Mouse (Mus musculus) stomach, embryonic 15.5 days (tissue): ENCODE measurements around the gene Ranbp10. TPM values are rescaled to one million over a fixed set of nuclear protein-coding genes. Genes with fewer than 3 reads are reported as not detected.

ENCODE experiments used
- ATAC-seq: fragments of 200-750 bp; cut with Nextera tagmentation; 2 replicates; pipeline ENCODE4 v1.8.0; 2017; ENCODE audit warnings: low read depth, moderate number of reproducible peaks, moderate TSS enrichment; ENCODE audit not compliant: insufficient read depth, low FRiP score
- H3K27ac ChIP-seq: fragments of 300-500 bp; sonication (generic); 2 replicates; pipeline ENCODE4 v1.5.1; 2015; ENCODE audit warnings: mild to moderate bottlenecking, inconsistent platforms
- H3K27me3 ChIP-seq: fragments of 300-500 bp; sonication (generic); replicated peaks from 2 replicates; pipeline ENCODE4 v1.6.1; 2015; ENCODE audit warnings: inconsistent platforms
- H3K36me3 ChIP-seq: fragments of 300-500 bp; sonication (generic); 2 replicates; pipeline ENCODE4 v1.6.1; 2015; ENCODE audit warnings: inconsistent platforms
- H3K4me1 ChIP-seq: fragments of 300-500 bp; sonication (generic); 2 replicates; pipeline ENCODE4 v1.6.1; 2015; ENCODE audit warnings: inconsistent platforms
- H3K4me2 ChIP-seq: fragments of 300-500 bp; sonication (generic); 2 replicates; pipeline ENCODE4 v1.6.1; 2015; ENCODE audit warnings: mild to moderate bottlenecking, inconsistent platforms
- H3K4me3 ChIP-seq: fragments of 300-500 bp; sonication (generic); replicated peaks from 2 replicates; pipeline ENCODE4 v1.5.1; 2015; ENCODE audit warnings: inconsistent platforms
- H3K9ac ChIP-seq: fragments of 300-500 bp; sonication (generic); 2 replicates; pipeline ENCODE4 v1.6.1; 2015; ENCODE audit warnings: inconsistent platforms
- H3K9me3 ChIP-seq: fragments of 300-500 bp; sonication (generic); 2 replicates; pipeline ENCODE4 v1.6.1; 2016; ENCODE audit warnings: inconsistent platforms
- WGBS: fragments of 180-500 bp; shearing (Covaris S2); methylation state at CpG from one replicate; pipeline ENCODE4 v1.1.7; 2015; 5-methylcytosine and 5-hydroxymethylcytosine counted together
- polyA plus RNA-seq: library from polyadenylated mRNA; unstranded; fragments of >200 nt; fragmentation: Nextera tagmentation; extraction: Ambion mirVana; gene quantifications from 2 replicates; pipeline ENCODE4 v1.2.1, GENCODE M21; 2015

Gene Ranbp10
- polyA plus RNA-seq, 1 experiment from 2014 or later, result 13.4 TPM

- no peak overlapping the region for H3K9ac ChIP-seq
- no peaks in the 10 kb centered on the region for H3K27me3 ChIP-seq
- no peak overlapping the region for H3K4me3 ChIP-seq
- 83% methylated on average over 2 of the region's 2 CpGs for WGBS
- no peak overlapping the region for H3K4me2 ChIP-seq
- no peaks in the 10 kb centered on the region for H3K4me1 ChIP-seq
- peaks cover 28% of the 10 kb centered on the region for H3K36me3 ChIP-seq
- H3K27ac ChIP-seq, result no peak overlapping the region
- ATAC-seq, result no peak
- no peaks in the 10 kb centered on the region for H3K9me3 ChIP-seq
Observed at GRCm38 (mm10) chr8:105777833-105778232, 49.3 kb downstream of the Ranbp10 start.

- Histone ChIP-seq H3K27me3 (no peaks in the 10 kb centered on the region), H3K4me3 (no peak overlapping the region), H3K27ac (no peak overlapping the region), H3K9ac (no peak overlapping the region), H3K36me3 (peaks cover 55% of the 10 kb centered on the region), H3K9me3 (no peaks in the 10 kb centered on the region), H3K4me2 (no peak overlapping the region), H3K4me1 (no peaks in the 10 kb centered on the region)
- ATAC-seq, result no peak
- 98% methylated on average over 5 of the region's 5 CpGs for WGBS
Observed at GRCm38 (mm10) chr8:105774498-105774897, 52.7 kb downstream of the Ranbp10 start.

GRCm38 (mm10) chr8:105773441-105773861, 53.7 kb downstream of the Ranbp10 start:
- WGBS, result 88% methylated on average over 1 of the region's 1 CpGs
- peaks cover 55% of the 10 kb centered on the region for H3K36me3 ChIP-seq

GRCm38 (mm10) chr8:105771398-105772175, 55.6 kb downstream of the Ranbp10 start:
- H3K27me3 ChIP-seq, result no peaks in the 10 kb centered on the region
- H3K9me3 ChIP-seq, result no peaks in the 10 kb centered on the region
- no peak overlapping the region for H3K27ac ChIP-seq
- H3K36me3 ChIP-seq, result peaks cover 55% of the 10 kb centered on the region
- no peaks in the 10 kb centered on the region for H3K4me1 ChIP-seq
- ATAC-seq, result no peak
- WGBS, result 95% methylated on average over 12 of the region's 12 CpGs
- H3K4me2 ChIP-seq, result no peak overlapping the region
- no peak overlapping the region for H3K4me3 ChIP-seq
- no peak overlapping the region for H3K9ac ChIP-seq

More at GRCm38 (mm10) chr8:105773441-105773861, 53.7 kb downstream of the Ranbp10 start:
- H3K27ac ChIP-seq, result no peak overlapping the region
- no peaks in the 10 kb centered on the region for H3K4me1 ChIP-seq
- no peaks in the 10 kb centered on the region for H3K27me3 ChIP-seq
- no peaks in the 10 kb centered on the region for H3K9me3 ChIP-seq
- no peak overlapping the region for H3K4me2 ChIP-seq
- no peak for ATAC-seq
- H3K4me3 ChIP-seq, result no peak overlapping the region
- no peak overlapping the region for H3K9ac ChIP-seq

GRCm38 (mm10) chr8:105770609-105771008, 56.5 kb downstream of the Ranbp10 start:
- Histone ChIP-seq H3K9me3 (no peaks in the 10 kb centered on the region), H3K27me3 (no peaks in the 10 kb centered on the region), H3K4me3 (no peak overlapping the region), H3K9ac (no peak overlapping the region), H3K36me3 (peaks cover 51% of the 10 kb centered on the region), H3K4me2 (no peak overlapping the region), H3K27ac (no peak overlapping the region), H3K4me1 (no peaks in the 10 kb centered on the region)
- 75% methylated on average over 1 of the region's 1 CpGs for WGBS
- ATAC-seq, result no peak

- Histone ChIP-seq H3K9me3 (no peaks in the 10 kb centered on the region), H3K27me3 (no peaks in the 10 kb centered on the region), H3K27ac (no peak overlapping the region), H3K4me2 (no peak overlapping the region), H3K36me3 (peaks cover 39% of the 10 kb centered on the region), H3K4me1 (no peaks in the 10 kb centered on the region), H3K9ac (no peak overlapping the region), H3K4me3 (no peak overlapping the region)
- WGBS, result 91% methylated on average over 5 of the region's 5 CpGs
- no peak for ATAC-seq
Observed at GRCm38 (mm10) chr8:105768485-105769257, 58.5 kb downstream of the Ranbp10 start.

GRCm38 (mm10) chr8:105758277-105759108, 68.7 kb downstream of the Ranbp10 start, which contains the start of gene Gfod2:
TSS of gene Gfod2 (minus strand) at chr8:105758664.
- no peaks in the 10 kb centered on the region for H3K36me3 ChIP-seq
- WGBS, result 3% methylated on average over 57 of the region's 57 CpGs
- H3K9me3 ChIP-seq, result no peaks in the 10 kb centered on the region
- H3K27ac ChIP-seq, result peak within 1 kb of the TSS; percentile 76; the same call in 1 of the 2 replicates
- peak within 1 kb of the TSS; percentile 88 for H3K4me2 ChIP-seq
- peak within 1 kb of the TSS; percentile 90 for H3K4me3 ChIP-seq
- ATAC-seq, result peak; percentile 96
- peak within 1 kb of the TSS; percentile 87 for H3K9ac ChIP-seq
- H3K4me1 ChIP-seq, result peaks cover 20% of the 10 kb centered on the region; the same call in 1 of the 2 replicates
- no peaks in the 10 kb centered on the region for H3K27me3 ChIP-seq

GRCm38 (mm10) chr8:105757796-105758276, 69.3 kb downstream of the Ranbp10 start:
- WGBS, result under 1% methylated on average over 12 of the region's 12 CpGs
- Histone ChIP-seq H3K27ac (peak overlapping the region; percentile 76; the same call in 1 of the 2 replicates), H3K9me3 (no peaks in the 10 kb centered on the region), H3K9ac (peak overlapping the region; percentile 87), H3K4me1 (peaks cover 20% of the 10 kb centered on the region; the same call in 1 of the 2 replicates), H3K4me2 (peak overlapping the region; percentile 88), H3K27me3 (no peaks in the 10 kb centered on the region), H3K36me3 (no peaks in the 10 kb centered on the region), H3K4me3 (peak overlapping the region; percentile 90)
- ATAC-seq, result no peak; the same call in 1 of the 2 replicates

- ATAC-seq, result no peak
- peaks cover 28% of the 10 kb centered on the region for H3K4me1 ChIP-seq
- no peak overlapping the region for H3K9ac ChIP-seq
- no peaks in the 10 kb centered on the region for H3K36me3 ChIP-seq
- no peak overlapping the region for H3K4me3 ChIP-seq
- 54% methylated on average over 2 of the region's 2 CpGs for WGBS
- H3K4me2 ChIP-seq, result no peak overlapping the region
- H3K27ac ChIP-seq, result no peak overlapping the region
- no peaks in the 10 kb centered on the region for H3K9me3 ChIP-seq
- no peaks in the 10 kb centered on the region for H3K27me3 ChIP-seq
Observed at GRCm38 (mm10) chr8:105754688-105755087, 72.5 kb downstream of the Ranbp10 start.

GRCm38 (mm10) chr8:105753916-105754315, 73.2 kb downstream of the Ranbp10 start:
- Histone ChIP-seq H3K27ac (no peak overlapping the region; the same call in 1 of the 2 replicates), H3K4me3 (no peak overlapping the region), H3K9ac (no peak overlapping the region), H3K27me3 (no peaks in the 10 kb centered on the region), H3K4me2 (no peak overlapping the region), H3K4me1 (peaks cover 24% of the 10 kb centered on the region), H3K9me3 (no peaks in the 10 kb centered on the region), H3K36me3 (no peaks in the 10 kb centered on the region)
- 62% methylated on average over 2 of the region's 2 CpGs for WGBS
- ATAC-seq, result no peak

- no peak overlapping the region for H3K9ac ChIP-seq
- H3K4me2 ChIP-seq, result peak overlapping the region; percentile 37
- 20% methylated on average over 11 of the region's 11 CpGs for WGBS
- H3K4me1 ChIP-seq, result peaks cover 15% of the 10 kb centered on the region
- peak; percentile 45; the same call in 1 of the 2 replicates for ATAC-seq
- no peaks in the 10 kb centered on the region for H3K36me3 ChIP-seq
- no peaks in the 10 kb centered on the region for H3K9me3 ChIP-seq
- H3K27me3 ChIP-seq, result no peaks in the 10 kb centered on the region
- H3K4me3 ChIP-seq, result no peak overlapping the region
- H3K27ac ChIP-seq, result peak overlapping the region; percentile 12; the same call in 1 of the 2 replicates
Observed at GRCm38 (mm10) chr8:105750606-105751005, 76.5 kb downstream of the Ranbp10 start.
